Mouse (Mus musculus): ENCODE data around the gene Tmem260. TPM values are rescaled to one million over a fixed set of nuclear protein-coding genes. Genes with fewer than 3 reads are reported as not detected.

Gene Tmem260
- polyA plus RNA-seq, 1 experiment from 2014 or later, result 18.3 TPM

DNA sequence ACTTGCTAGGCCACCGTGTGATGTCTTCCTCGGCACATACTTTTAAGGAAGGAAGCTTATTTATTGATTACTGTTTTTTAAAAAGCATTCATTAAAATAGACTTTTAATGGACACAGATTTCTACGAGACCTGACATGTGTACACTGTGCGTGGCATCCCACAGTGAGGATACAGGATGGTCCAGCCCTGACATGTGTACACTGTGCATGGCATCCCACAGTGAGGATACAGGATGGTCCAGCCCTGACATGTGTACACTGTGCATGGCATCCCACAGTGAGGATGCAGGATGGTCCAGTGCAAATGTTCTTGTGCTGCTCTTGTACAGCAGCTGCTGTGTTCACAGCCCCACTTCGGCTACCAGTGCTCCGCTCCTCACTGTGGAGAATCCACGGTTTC lies 56.6 kb downstream of the Tmem260 start:
- Histone ChIP-seq H3K4me1 (peaks cover 5% of the 10 kb centered on the region; the same call in 1 of the 2 replicates), H3K9ac (replicated peaks) (no peak overlapping the region), H3K27ac (replicated peaks) (no peak overlapping the region), H3K4me3 (no peak overlapping the region), H3K27me3 (no peaks in the 10 kb centered on the region), H3K9me3 (no peaks in the 10 kb centered on the region), H3K36me3 (peaks cover under 1% of the 10 kb centered on the region; the same call in 1 of the 2 replicates), H3K4me2 (replicated peaks) (no peak overlapping the region)
- ATAC-seq (replicated peaks), result no peak
- 93% methylated on average over 7 of the region's 7 CpGs for WGBS

DNA sequence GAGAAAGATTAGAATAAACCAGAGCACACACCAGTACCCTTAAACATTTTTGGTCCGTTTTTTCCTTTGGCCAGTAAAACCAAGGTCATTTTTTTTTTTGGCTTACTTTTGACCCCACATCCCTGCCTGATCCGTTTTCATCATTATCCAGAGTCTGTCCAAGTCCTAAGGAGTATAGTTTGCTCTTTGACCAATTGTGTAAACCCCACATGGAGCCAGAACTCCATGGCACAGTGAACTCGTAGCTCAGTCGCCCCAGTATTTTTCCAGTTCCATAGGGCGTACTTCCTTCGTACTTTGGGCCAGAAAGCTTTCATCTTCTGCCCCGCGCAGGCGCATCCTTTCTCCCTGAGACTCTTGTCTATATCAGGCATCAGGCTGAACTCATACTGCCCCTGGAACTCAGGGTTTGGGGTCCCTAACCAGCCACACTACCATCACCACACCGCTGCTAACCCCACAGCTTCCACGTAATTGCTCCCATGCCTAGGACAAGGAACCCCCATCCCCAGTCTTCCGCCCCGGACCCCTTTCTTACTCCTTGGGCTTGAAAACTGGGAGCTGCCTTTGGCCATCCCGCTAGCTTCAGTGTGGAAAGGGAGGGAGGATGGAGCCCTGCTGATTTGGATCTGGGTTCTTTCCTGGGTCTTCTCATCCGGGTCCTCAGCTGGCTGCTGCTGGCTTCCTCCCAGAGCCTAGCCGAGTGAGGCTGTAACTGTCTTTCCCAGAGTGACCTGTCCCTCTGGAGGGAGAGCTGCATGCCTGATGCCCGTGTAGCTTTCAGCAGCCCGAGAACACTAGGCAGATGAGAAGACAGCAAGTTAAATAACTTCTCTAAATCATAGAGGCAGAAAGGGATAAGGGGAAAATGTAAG lies 58.0 kb downstream of the Tmem260 start:
- Histone ChIP-seq H3K27ac (replicated peaks) (no peak overlapping the region), H3K27me3 (no peaks in the 10 kb centered on the region), H3K4me1 (peaks cover 5% of the 10 kb centered on the region; the same call in 1 of the 2 replicates), H3K9me3 (no peaks in the 10 kb centered on the region), H3K4me2 (replicated peaks) (no peak overlapping the region), H3K4me3 (no peak overlapping the region), H3K9ac (replicated peaks) (no peak overlapping the region), H3K36me3 (peaks cover 1% of the 10 kb centered on the region; the same call in 1 of the 2 replicates)
- ATAC-seq (replicated peaks), result no peak
- 24% methylated on average over 18 of the region's 18 CpGs for WGBS

DNA sequence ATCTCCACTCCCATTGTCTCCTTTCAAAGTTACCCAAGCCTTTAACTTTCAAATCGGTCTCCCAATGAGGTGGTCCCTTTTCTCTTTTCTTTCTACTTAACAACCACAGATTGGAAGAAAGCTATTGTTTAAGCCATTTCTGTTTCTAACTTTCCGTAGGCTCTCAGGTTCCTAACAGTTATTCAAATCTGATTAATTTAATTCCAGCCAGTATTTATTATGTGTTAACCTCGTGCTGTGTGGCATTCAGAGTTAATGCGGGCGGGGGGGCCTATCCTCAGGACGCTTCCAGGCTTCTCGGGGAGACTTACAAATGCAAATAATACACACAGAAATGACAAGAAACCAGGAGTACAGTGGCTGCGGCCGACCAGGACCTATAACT lies 58.6 kb downstream of the Tmem260 start:
- 17% methylated on average over 9 of the region's 9 CpGs for WGBS
- Histone ChIP-seq H3K4me3 (no peak overlapping the region), H3K9me3 (no peaks in the 10 kb centered on the region), H3K9ac (replicated peaks) (no peak overlapping the region), H3K4me2 (replicated peaks) (no peak overlapping the region), H3K27me3 (no peaks in the 10 kb centered on the region; the same call in 1 of the 2 replicates), H3K27ac (replicated peaks) (no peak overlapping the region), H3K36me3 (peaks cover 7% of the 10 kb centered on the region; the same call in 1 of the 2 replicates), H3K4me1 (peaks cover 5% of the 10 kb centered on the region; the same call in 1 of the 2 replicates)
- no peak for ATAC-seq (replicated peaks)

DNA sequence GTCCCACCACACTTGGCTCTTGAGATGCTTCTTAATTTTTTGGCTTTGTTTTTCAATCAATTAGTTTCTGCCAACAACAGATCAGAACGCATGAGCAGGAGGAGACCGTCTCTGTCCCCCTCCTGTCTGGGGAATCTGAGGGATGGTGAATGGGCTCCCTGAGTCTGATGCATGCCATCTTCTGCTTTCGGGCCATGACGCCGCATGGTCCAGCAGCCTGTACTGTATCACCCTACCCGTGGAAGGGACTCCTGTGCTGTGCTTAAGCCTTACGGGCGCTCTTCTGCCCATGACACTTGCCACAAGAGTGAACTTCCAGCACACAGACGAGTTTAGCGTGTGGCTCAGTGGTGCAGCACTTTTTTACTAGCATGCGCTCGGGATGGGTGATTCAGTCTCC lies 59.7 kb downstream of the Tmem260 start:
- no peak for ATAC-seq (replicated peaks)
- H3K4me3 ChIP-seq, result no peak overlapping the region
- no peak overlapping the region for H3K4me2 ChIP-seq (replicated peaks)
- peaks cover 9% of the 10 kb centered on the region; the same call in 1 of the 2 replicates for H3K36me3 ChIP-seq
- WGBS, result 94% methylated on average over 12 of the region's 12 CpGs
- no peak overlapping the region for H3K27ac ChIP-seq (replicated peaks)
- no peaks in the 10 kb centered on the region for H3K9me3 ChIP-seq
- H3K27me3 ChIP-seq, result no peaks in the 10 kb centered on the region; the same call in 1 of the 2 replicates
- peaks cover 5% of the 10 kb centered on the region; the same call in 1 of the 2 replicates for H3K4me1 ChIP-seq
- H3K9ac ChIP-seq (replicated peaks), result no peak overlapping the region

DNA sequence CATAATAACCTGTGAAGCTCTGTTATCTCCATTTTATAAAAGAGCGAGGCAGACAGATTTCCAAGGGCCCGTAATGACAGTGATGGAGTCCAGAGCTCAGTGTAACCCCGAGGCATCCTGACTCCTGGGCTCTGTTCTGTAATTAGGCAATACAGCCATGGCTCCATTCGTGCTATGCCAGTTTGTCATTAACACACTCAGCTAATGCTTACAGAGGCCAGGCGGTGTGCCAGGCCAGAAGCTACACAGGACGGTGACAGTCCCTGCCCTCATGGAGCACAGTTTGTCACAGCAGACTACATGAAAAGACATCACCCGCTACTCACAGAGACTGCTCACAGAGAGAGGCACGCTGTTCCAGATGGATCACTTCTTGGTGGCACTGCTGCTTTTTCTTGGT lies 61.5 kb downstream of the Tmem260 start:
- Histone ChIP-seq H3K4me3 (no peak overlapping the region), H3K9me3 (no peaks in the 10 kb centered on the region), H3K27me3 (no peaks in the 10 kb centered on the region; the same call in 1 of the 2 replicates), H3K27ac (replicated peaks) (no peak overlapping the region), H3K36me3 (peaks cover 9% of the 10 kb centered on the region; the same call in 1 of the 2 replicates), H3K9ac (replicated peaks) (no peak overlapping the region), H3K4me1 (peaks cover 11% of the 10 kb centered on the region), H3K4me2 (replicated peaks) (no peak overlapping the region)
- ATAC-seq (replicated peaks), result no peak
- 61% methylated on average over 8 of the region's 8 CpGs for WGBS

DNA sequence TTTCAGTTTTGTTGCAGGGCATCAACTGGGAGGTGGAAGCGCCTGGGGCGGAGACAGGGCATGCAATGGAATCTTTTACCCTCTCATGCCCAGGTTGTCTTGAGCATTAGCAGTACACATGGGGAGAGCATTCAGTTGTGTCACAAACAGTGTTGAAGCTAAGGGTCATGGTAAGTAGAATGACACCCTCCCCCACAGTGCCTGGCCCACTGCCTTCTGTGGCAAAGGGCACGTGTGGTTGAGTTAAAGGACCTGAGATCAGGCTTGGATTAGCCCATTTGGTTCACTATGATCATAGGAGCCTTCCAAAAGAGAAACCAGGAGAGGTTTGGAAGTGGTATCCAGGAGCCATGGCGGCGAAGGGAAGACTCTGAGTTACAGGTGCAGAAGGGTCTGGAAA lies 63.2 kb downstream of the Tmem260 start:
- peaks cover 9% of the 10 kb centered on the region; the same call in 1 of the 2 replicates for H3K36me3 ChIP-seq
- no peaks in the 10 kb centered on the region for H3K9me3 ChIP-seq
- H3K9ac ChIP-seq (replicated peaks), result no peak overlapping the region
- no peak overlapping the region for H3K4me2 ChIP-seq (replicated peaks)
- H3K4me3 ChIP-seq, result no peak overlapping the region
- H3K4me1 ChIP-seq, result peaks cover 19% of the 10 kb centered on the region
- ATAC-seq (replicated peaks), result no peak
- no peaks in the 10 kb centered on the region; the same call in 1 of the 2 replicates for H3K27me3 ChIP-seq
- no peak overlapping the region for H3K27ac ChIP-seq (replicated peaks)
- 96% methylated on average over 5 of the region's 5 CpGs for WGBS

DNA sequence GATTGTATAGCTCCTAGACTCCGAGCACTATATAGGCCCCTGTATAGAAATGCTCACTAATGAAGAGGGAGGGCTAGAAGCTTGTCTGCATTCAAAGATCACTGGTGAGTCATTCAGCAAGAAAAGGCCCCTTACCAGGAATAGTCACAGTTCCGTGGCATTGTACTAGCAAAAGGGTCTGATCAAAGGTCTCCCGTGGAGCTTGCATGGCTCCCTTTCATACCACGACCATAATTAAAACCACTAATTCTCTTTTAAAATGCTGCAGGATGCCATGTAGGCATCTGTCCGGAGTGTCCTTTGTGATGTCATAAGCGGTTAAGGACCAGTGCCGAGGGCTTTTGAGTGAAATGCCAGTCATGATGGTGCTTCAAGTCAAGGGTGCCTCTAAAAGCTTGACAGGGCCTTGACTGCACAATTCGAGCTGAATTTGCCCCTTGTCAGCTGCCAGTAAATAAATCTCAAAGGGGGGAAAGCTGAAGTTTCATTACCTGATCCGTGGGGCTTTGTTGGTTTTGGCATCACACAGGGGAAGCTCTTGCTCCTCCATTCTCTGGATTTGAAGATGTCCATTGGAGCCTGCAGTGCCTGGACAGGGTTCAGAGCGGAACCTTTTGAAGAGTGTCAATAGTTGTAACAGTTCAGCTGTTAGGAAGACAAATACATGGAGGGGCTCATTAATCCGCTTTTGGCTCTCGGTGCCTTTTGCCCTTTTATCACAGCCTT lies 67.3 kb downstream of the Tmem260 start:
- H3K4me2 ChIP-seq (replicated peaks), result no peak overlapping the region
- 9% methylated on average over 12 of the region's 12 CpGs for WGBS
- H3K4me3 ChIP-seq, result no peak overlapping the region
- ATAC-seq (replicated peaks), result peak; percentile 66
- H3K27me3 ChIP-seq, result no peaks in the 10 kb centered on the region; the same call in 1 of the 2 replicates
- no peak overlapping the region for H3K27ac ChIP-seq (replicated peaks)
- H3K36me3 ChIP-seq, result peaks cover 9% of the 10 kb centered on the region; the same call in 1 of the 2 replicates
- no peak overlapping the region for H3K9ac ChIP-seq (replicated peaks)
- H3K4me1 ChIP-seq, result peaks cover 28% of the 10 kb centered on the region
- no peaks in the 10 kb centered on the region for H3K9me3 ChIP-seq

DNA sequence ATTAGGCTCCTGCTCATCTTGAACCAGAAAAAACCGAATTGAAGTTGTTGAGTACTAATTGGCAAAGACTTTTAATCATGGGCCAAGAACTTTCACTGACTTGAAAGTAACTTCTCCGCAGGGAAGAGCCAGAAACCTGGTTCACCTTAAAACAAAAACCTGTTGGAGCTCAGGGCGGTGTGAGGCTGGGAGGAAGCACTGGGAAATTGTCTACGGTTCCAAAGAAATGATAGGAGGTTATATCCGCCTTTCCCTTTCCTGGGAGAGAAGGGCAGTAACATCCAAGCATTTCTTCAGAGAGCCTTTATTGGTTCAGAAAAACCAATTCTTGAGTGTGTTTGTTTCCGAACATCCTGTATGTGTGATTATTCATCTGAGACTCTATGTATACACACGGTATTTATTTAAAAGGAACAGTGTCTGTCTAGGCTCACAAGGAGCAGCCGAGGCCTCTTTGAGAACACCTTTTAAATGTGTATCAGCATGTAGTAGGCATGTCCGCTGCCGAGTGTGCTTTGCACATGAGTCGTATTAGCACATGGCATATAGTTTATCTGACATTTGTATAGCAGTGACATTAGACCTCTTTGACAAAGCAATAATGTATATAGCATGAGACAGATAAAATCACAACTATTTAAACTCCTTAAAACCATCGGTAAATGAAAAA lies 68.0 kb downstream of the Tmem260 start:
- Histone ChIP-seq H3K4me1 (peaks cover 28% of the 10 kb centered on the region), H3K9me3 (no peaks in the 10 kb centered on the region), H3K4me3 (no peak overlapping the region), H3K4me2 (replicated peaks) (no peak overlapping the region), H3K9ac (replicated peaks) (no peak overlapping the region), H3K36me3 (peaks cover 7% of the 10 kb centered on the region; the same call in 1 of the 2 replicates), H3K27ac (replicated peaks) (no peak overlapping the region), H3K27me3 (no peaks in the 10 kb centered on the region; the same call in 1 of the 2 replicates)
- WGBS, result 27% methylated on average over 12 of the region's 12 CpGs
- no peak for ATAC-seq (replicated peaks)

DNA sequence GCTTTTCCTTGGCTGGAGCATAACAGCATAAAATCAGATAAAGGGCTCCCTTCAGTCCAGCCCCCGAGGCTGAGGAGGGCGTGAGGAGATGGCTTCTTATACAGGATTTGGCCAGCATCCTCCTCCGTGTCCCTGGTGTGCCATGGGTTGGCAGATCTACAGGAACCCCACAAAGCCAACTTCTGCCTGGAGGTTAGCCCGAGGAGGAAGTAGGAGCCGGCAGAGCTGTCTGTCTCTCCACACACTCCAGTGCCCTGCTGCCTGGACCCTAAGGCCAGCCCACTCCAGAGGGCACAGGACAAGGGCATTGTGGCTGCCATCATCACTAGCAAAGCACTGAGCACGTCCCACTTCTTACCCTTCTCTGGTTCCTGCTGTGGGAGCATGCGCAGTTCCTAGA lies 68.7 kb downstream of the Tmem260 start:
- no peaks in the 10 kb centered on the region for H3K27me3 ChIP-seq
- H3K27ac ChIP-seq (replicated peaks), result no peak overlapping the region
- peaks cover 28% of the 10 kb centered on the region for H3K4me1 ChIP-seq
- peaks cover under 1% of the 10 kb centered on the region; the same call in 1 of the 2 replicates for H3K36me3 ChIP-seq
- no peak overlapping the region for H3K4me3 ChIP-seq
- WGBS, result 29% methylated on average over 7 of the region's 7 CpGs
- ATAC-seq (replicated peaks), result peak; percentile 39; the same call in 1 of the 2 replicates
- no peak overlapping the region for H3K4me2 ChIP-seq (replicated peaks)
- no peak overlapping the region for H3K9ac ChIP-seq (replicated peaks)
- H3K9me3 ChIP-seq, result no peaks in the 10 kb centered on the region

DNA sequence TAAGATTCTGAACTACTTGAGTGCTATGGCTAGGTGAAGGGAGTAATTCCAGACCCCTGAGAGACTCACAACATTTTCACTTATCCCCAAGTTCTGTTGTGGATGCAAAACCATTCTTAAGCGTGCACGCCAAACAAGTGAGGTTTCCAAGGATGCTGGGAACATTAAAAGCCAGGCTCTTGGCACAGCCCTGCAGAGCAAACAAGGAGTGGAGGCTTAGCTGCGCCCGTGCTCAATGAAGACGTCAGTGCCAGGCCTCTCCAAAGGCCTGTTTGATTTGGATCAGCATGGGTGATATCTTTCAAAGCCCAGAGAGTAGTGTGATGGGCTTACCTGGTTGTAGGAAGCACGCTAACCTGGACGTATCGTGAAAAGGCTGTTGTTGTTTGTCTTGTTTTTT lies 69.6 kb downstream of the Tmem260 start:
- 34% methylated on average over 8 of the region's 8 CpGs for WGBS
- Histone ChIP-seq H3K9me3 (no peaks in the 10 kb centered on the region), H3K36me3 (no peaks in the 10 kb centered on the region), H3K4me3 (no peak overlapping the region), H3K9ac (replicated peaks) (no peak overlapping the region), H3K4me2 (replicated peaks) (no peak overlapping the region), H3K27me3 (no peaks in the 10 kb centered on the region), H3K4me1 (peaks cover 28% of the 10 kb centered on the region), H3K27ac (replicated peaks) (0 out of 2 replicates have a peak overlapping the region, but pooled peaks have one; percentile 29)
- ATAC-seq (replicated peaks), result no peak

DNA sequence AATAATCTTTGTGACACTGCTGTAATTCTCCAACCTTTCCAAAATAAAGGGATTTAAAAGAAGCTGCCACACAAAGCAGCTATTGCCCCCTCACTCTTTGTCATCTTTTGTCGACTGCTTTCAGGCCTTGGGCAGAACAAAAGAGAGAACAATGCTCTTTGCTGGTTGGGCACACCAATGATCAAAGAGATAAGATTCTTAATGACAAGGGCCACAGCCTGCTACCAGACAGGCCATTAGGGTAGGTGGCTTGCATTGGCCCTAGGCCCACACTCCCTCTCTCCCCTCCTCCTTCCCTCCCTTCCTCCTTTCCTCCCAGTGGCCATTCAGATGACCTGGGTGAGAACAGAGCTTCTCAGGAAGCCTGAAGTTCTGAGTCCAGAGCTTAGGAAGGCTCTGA lies 77.4 kb downstream of the Tmem260 start:
- H3K27me3 ChIP-seq, result 0 out of 2 replicates have a peak, but pooled peaks cover 3% of the 10 kb centered on the region

More for the DNA sequence above, 77.4 kb downstream of the Tmem260 start:
- 7% methylated on average over 1 of the region's 1 CpGs for WGBS
- Histone ChIP-seq H3K4me3 (no peak overlapping the region), H3K9ac (replicated peaks) (no peak overlapping the region), H3K27ac (replicated peaks) (no peak overlapping the region), H3K4me1 (0 out of 2 replicates have a peak, but pooled peaks cover 4% of the 10 kb centered on the region), H3K4me2 (replicated peaks) (no peak overlapping the region), H3K36me3 (no peaks in the 10 kb centered on the region), H3K9me3 (no peaks in the 10 kb centered on the region)
- ATAC-seq (replicated peaks), result no peak
